Mouse (Mus musculus): Measurements from ENCODE around the gene Gm38100. TPM values are rescaled to one million over a fixed set of nuclear protein-coding genes. Genes with fewer than 3 reads are reported as not detected.

The Gm38100 gene
- polyA plus RNA-seq, 1 experiment from 2014 or later = not detected

GRCm38 (mm10) chr1:175950851-175951250, 30.7 kb downstream of the Gm38100 start:
- no peaks in the 10 kb centered on the region for H3K27me3 ChIP-seq (ENCODE audit: control insufficient read depth, insufficient read depth, low read length)
- no peaks in the 10 kb centered on the region for H3K4me1 ChIP-seq (ENCODE audit: control insufficient read depth, insufficient read depth, low read length)
- WGBS = 88% methylated on average over 2 of the region's 2 CpGs
- no peak overlapping the region for H3K27ac ChIP-seq (ENCODE audit: low read depth, low read length)
- H3K9ac ChIP-seq (replicated peaks; ENCODE audit: low read depth, low read length) = no peak overlapping the region
- no peak for ATAC-seq (ENCODE audit: low read depth)
- H3K4me2 ChIP-seq (ENCODE audit: low read depth, low read length) = no peak overlapping the region
- 0 out of 2 replicates have a peak, but pooled peaks cover 2% of the 10 kb centered on the region for H3K9me3 ChIP-seq (ENCODE audit: control insufficient read depth, low read length)
- H3K36me3 ChIP-seq (ENCODE audit: control insufficient read depth, insufficient read depth, low read length) = no peaks in the 10 kb centered on the region
- no peak overlapping the region for H3K4me3 ChIP-seq (ENCODE audit: low read depth, low read length)

- 93% methylated on average over 2 of the region's 2 CpGs for WGBS
- no peaks in the 10 kb centered on the region for H3K9me3 ChIP-seq (ENCODE audit: control insufficient read depth, low read length)
- ATAC-seq (ENCODE audit: low read depth) = no peak
- H3K27me3 ChIP-seq (ENCODE audit: control insufficient read depth, insufficient read depth, low read length) = no peaks in the 10 kb centered on the region
- no peaks in the 10 kb centered on the region for H3K4me1 ChIP-seq (ENCODE audit: control insufficient read depth, insufficient read depth, low read length)
- H3K4me2 ChIP-seq (ENCODE audit: low read depth, low read length) = no peak overlapping the region
- H3K36me3 ChIP-seq (ENCODE audit: control insufficient read depth, insufficient read depth, low read length) = no peaks in the 10 kb centered on the region
- H3K27ac ChIP-seq (ENCODE audit: low read depth, low read length) = no peak overlapping the region
- no peak overlapping the region for H3K9ac ChIP-seq (replicated peaks; ENCODE audit: low read depth, low read length)
- H3K4me3 ChIP-seq (ENCODE audit: low read depth, low read length) = no peak overlapping the region
Observed at GRCm38 (mm10) chr1:175961786-175962185, 41.7 kb downstream of the Gm38100 start.

- WGBS = 91% methylated on average over 5 of the region's 5 CpGs
- no peak overlapping the region for H3K4me3 ChIP-seq (ENCODE audit: low read depth, low read length)
- no peak overlapping the region for H3K4me2 ChIP-seq (ENCODE audit: low read depth, low read length)
- no peak overlapping the region for H3K9ac ChIP-seq (replicated peaks; ENCODE audit: low read depth, low read length)
- no peak for ATAC-seq (ENCODE audit: low read depth)
- H3K9me3 ChIP-seq (ENCODE audit: control insufficient read depth, low read length) = no peaks in the 10 kb centered on the region
- H3K27ac ChIP-seq (ENCODE audit: low read depth, low read length) = no peak overlapping the region
- H3K36me3 ChIP-seq (ENCODE audit: control insufficient read depth, insufficient read depth, low read length) = no peaks in the 10 kb centered on the region
- no peaks in the 10 kb centered on the region for H3K27me3 ChIP-seq (ENCODE audit: control insufficient read depth, insufficient read depth, low read length)
- no peaks in the 10 kb centered on the region for H3K4me1 ChIP-seq (ENCODE audit: control insufficient read depth, insufficient read depth, low read length)
Observed at GRCm38 (mm10) chr1:175967004-175967745, 47.0 kb downstream of the Gm38100 start.

- Histone ChIP-seq H3K36me3 (ENCODE audit: control insufficient read depth, insufficient read depth, low read length) (no peaks in the 10 kb centered on the region), H3K9ac (replicated peaks; ENCODE audit: low read depth, low read length) (no peak overlapping the region), H3K4me2 (ENCODE audit: low read depth, low read length) (no peak overlapping the region), H3K4me3 (ENCODE audit: low read depth, low read length) (no peak overlapping the region), H3K9me3 (ENCODE audit: control insufficient read depth, low read length) (no peaks in the 10 kb centered on the region), H3K27me3 (ENCODE audit: control insufficient read depth, insufficient read depth, low read length) (no peaks in the 10 kb centered on the region), H3K27ac (ENCODE audit: low read depth, low read length) (no peak overlapping the region), H3K4me1 (ENCODE audit: control insufficient read depth, insufficient read depth, low read length) (no peaks in the 10 kb centered on the region)
- 67% methylated on average over 5 of the region's 5 CpGs for WGBS
- ATAC-seq (ENCODE audit: low read depth) = no peak
Observed at GRCm38 (mm10) chr1:175970710-175971109, 50.6 kb downstream of the Gm38100 start.

Other genes with a start within 250 kb of the Gm38100 start
- 6.9 and 9.2 TPM in 2 replicates for gene Opn3, start 227.6 kb upstream of the Gm38100 start, polyA plus RNA-seq (2014; fragmentation: Nextera tagmentation; extraction: Ambion mirVana)
- gene Chml, start 227.4 kb upstream of the Gm38100 start, polyA plus RNA-seq (2014; fragmentation: Nextera tagmentation; extraction: Ambion mirVana) = 5.6 and 6.8 TPM in 2 replicates
- not detected in 2 replicates for gene Wdr64, start 221.7 kb upstream of the Gm38100 start, polyA plus RNA-seq (2014; fragmentation: Nextera tagmentation; extraction: Ambion mirVana)
- 3.3 and 6.7 TPM in 2 replicates for gene Exo1, start 39.7 kb upstream of the Gm38100 start, polyA plus RNA-seq (2014; fragmentation: Nextera tagmentation; extraction: Ambion mirVana)
- 0.40 and 0.76 TPM in 2 replicates for gene Rbm8a2, start 58.8 kb downstream of the Gm38100 start, polyA plus RNA-seq (2014; fragmentation: Nextera tagmentation; extraction: Ambion mirVana)